Mouse (Mus musculus) lung, postnatal 0 days (tissue): ENCODE results near the gene Tmprss3.

Experiments used
- CTCF ChIP-seq: IDR thresholded peaks from 2 replicates; pipeline ENCODE4 v1.5.1; 2016; ENCODE audit warnings: antibody characterized with exemption, mild to moderate bottlenecking
- EP300 ChIP-seq: IDR thresholded peaks from 2 replicates; pipeline ENCODE4 v1.6.1; 2016; ENCODE audit warnings: antibody characterized with exemption, mild to moderate bottlenecking, control low read depth

DNA sequence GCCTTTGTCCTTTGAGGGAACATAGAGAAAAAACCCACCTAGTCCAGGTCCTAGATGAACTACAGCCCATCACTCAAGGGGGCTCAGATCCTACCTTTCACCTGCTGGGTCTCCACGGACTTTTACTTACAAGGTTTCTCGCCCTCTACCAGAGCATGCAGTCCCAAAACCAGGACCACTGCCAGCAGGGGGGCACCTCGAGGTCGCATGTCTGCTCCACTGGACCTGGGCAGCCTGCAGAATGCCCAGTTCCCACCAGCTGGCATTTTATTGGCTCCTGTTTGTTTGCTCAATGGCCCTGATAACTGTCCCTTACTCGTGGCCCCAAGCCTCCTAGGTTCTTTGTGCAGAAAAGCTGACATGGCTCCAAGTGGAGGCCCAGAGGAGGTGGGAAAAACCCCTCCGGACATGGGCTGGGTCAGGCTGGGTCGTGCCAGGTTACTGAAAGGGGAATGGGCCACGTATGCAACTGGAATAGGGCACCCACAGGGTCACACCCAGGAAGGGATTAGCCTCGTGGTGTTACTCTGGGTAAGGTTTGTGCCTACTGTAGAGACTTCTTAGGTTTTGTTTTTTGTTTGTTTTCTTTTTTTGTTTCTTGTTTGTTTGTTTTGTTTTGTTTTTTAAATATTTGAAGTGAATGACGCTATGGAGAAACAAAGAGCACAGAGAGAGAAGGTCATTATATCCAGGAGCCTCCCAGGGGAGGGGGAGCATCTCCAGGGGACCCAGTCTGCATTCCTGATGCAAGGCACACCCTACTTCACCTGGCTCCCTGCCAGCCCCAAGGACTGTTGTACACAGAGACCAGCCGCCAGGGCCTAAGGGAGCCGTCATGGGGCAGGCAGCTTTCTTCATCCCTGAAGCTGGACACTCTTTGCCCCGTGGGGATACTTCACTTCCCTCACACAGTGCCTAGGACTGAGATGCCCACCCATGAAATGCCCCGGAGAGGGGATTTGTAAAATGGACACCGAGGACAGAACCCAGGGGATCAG, 54.4 kb downstream of the Tmprss3 start, which contains the start of gene Tff2:
- TF ChIP-seq CTCF (no peak), EP300 (no peak)
